ENCODE assay signal across 8 mouse cellular contexts in genomic region chr15:98567278-98568134, GRCm38 (mm10). TPM values are rescaled to one million over a fixed set of nuclear protein-coding genes. Genes with fewer than 3 reads are reported as not detected.
DNase-seq lines count a peak whose midpoint lies in the region; ATAC-seq and TF ChIP-seq lines count a peak whose summit lies in the region.

No protein-coding gene starts in this region.

- TF ChIP-seq CTCF in E14TG2a.4 (conservative IDR thresholded peaks at IDR 0.05; ENCODE audit: low read length), result no peak
- peak; percentile 24; the same call in 1 of the 2 replicates for TF ChIP-seq CTCF in heart, postnatal 0 days (IDR thresholded peaks at IDR 0.05; ENCODE audit: low read depth)
- no peak for TF ChIP-seq CTCF in testis, adult 2 months (IDR thresholded peaks at IDR 0.05; ENCODE audit: control insufficient read depth, insufficient read depth, insufficient replicate concordance, low read depth, low read length)

- H3K9ac ChIP-seq in forebrain, embryonic 12.5 days, result peak overlapping the region; percentile 90
- peak overlapping the region; percentile 83 for H3K9ac ChIP-seq in heart, postnatal 0 days (replicated peaks; ENCODE audit: low read depth, low read length)
- peak overlapping the region; percentile 96 for H3K9ac ChIP-seq in liver, embryonic 16.5 days (ENCODE audit: low read depth, low read length)
- H3K9ac ChIP-seq in neural tube, embryonic 13.5 days, result peak overlapping the region; percentile 88

- no peaks in the 10 kb centered on the region for H3K27me3 ChIP-seq in E14TG2a.4 (ENCODE audit: insufficient read depth, low read length)
- no peaks in the 10 kb centered on the region for H3K27me3 ChIP-seq in forebrain, embryonic 12.5 days
- no peaks in the 10 kb centered on the region for H3K27me3 ChIP-seq in heart, postnatal 0 days (ENCODE audit: control insufficient read depth, insufficient read depth, low read length)
- H3K27me3 ChIP-seq in liver, embryonic 16.5 days (ENCODE audit: control insufficient read depth, insufficient read depth, low read depth, low read length), result no peaks in the 10 kb centered on the region
- no peaks in the 10 kb centered on the region for H3K27me3 ChIP-seq in neural tube, embryonic 13.5 days
- no peaks in the 10 kb centered on the region for H3K27me3 ChIP-seq in testis, adult 2 months (ENCODE audit: control insufficient read depth, insufficient read depth, low read length)

- peak overlapping the region; percentile 90 for H3K4me2 ChIP-seq in forebrain, embryonic 12.5 days
- peak overlapping the region; percentile 95 for H3K4me2 ChIP-seq in heart, postnatal 0 days (ENCODE audit: low read depth, low read length)
- H3K4me2 ChIP-seq in liver, embryonic 16.5 days (ENCODE audit: low read depth, low read length), result peak overlapping the region; percentile 88
- H3K4me2 ChIP-seq in neural tube, embryonic 13.5 days, result peak overlapping the region; percentile 86

- peaks cover 44% of the 10 kb centered on the region for H3K36me3 ChIP-seq in E14TG2a.4 (ENCODE audit: insufficient read depth, low read length)
- peaks cover 15% of the 10 kb centered on the region for H3K36me3 ChIP-seq in forebrain, embryonic 12.5 days (replicated peaks)
- peaks cover 11% of the 10 kb centered on the region for H3K36me3 ChIP-seq in heart, postnatal 0 days (replicated peaks; ENCODE audit: control insufficient read depth, insufficient read depth, low read length)
- peaks cover 13% of the 10 kb centered on the region for H3K36me3 ChIP-seq in liver, embryonic 16.5 days (ENCODE audit: control insufficient read depth, insufficient read depth)
- peaks cover 13% of the 10 kb centered on the region for H3K36me3 ChIP-seq in neural tube, embryonic 13.5 days
- H3K36me3 ChIP-seq in testis, adult 2 months (ENCODE audit: control insufficient read depth, insufficient read depth, low read length), result no peaks in the 10 kb centered on the region; the same call in 1 of the 2 replicates

- peak; percentile 99 for DNase-seq in c-Kit-positive CD71-positive TER-119-positive erythroid progenitor cells, embryonic 14.5 days (ENCODE audit: low spot score)
- DNase-seq in heart, postnatal 0 days (ENCODE audit: low spot score), result peak; percentile 98
- peak; percentile 100 for DNase-seq in kidney, postnatal 4 days

- peak overlapping the region; percentile 93 for H3K27ac ChIP-seq in forebrain, embryonic 12.5 days
- peak overlapping the region; percentile 99 for H3K27ac ChIP-seq in heart, postnatal 0 days (ENCODE audit: low read depth)
- H3K27ac ChIP-seq in liver, embryonic 16.5 days (ENCODE audit: low read length), result peak overlapping the region; percentile 100
- peak overlapping the region; percentile 95 for H3K27ac ChIP-seq in neural tube, embryonic 13.5 days (replicated peaks)
- H3K27ac ChIP-seq in testis, adult 2 months (ENCODE audit: control insufficient read depth, insufficient read depth, low read depth, low read length), result peak overlapping the region; percentile 94

- under 1% methylated on average over 88 of the region's 88 CpGs for WGBS in forebrain, embryonic 12.5 days
- WGBS in heart, postnatal 0 days, result under 1% methylated on average over 88 of the region's 88 CpGs
- under 1% methylated on average over 88 of the region's 88 CpGs for WGBS in liver, embryonic 16.5 days (ENCODE audit: insufficient replicate concordance)
- WGBS in neural tube, embryonic 13.5 days, result under 1% methylated on average over 88 of the region's 88 CpGs

- peak; percentile 93 for TF ChIP-seq POLR2A in testis, adult 2 months (IDR thresholded peaks at IDR 0.05; ENCODE audit: control insufficient read depth, low read depth, low read length)

- H3K4me1 ChIP-seq in E14TG2a.4 (replicated peaks; ENCODE audit: low read depth, low read length), result peaks cover 55% of the 10 kb centered on the region
- peaks cover 33% of the 10 kb centered on the region for H3K4me1 ChIP-seq in forebrain, embryonic 12.5 days
- peaks cover 22% of the 10 kb centered on the region for H3K4me1 ChIP-seq in heart, postnatal 0 days (ENCODE audit: control insufficient read depth, insufficient read depth)
- H3K4me1 ChIP-seq in liver, embryonic 16.5 days (ENCODE audit: control insufficient read depth, low read depth, low read length), result peaks cover 31% of the 10 kb centered on the region
- H3K4me1 ChIP-seq in neural tube, embryonic 13.5 days (replicated peaks), result peaks cover 41% of the 10 kb centered on the region
- H3K4me1 ChIP-seq in testis, adult 2 months (ENCODE audit: control insufficient read depth, insufficient read depth, low read length), result peaks cover 8% of the 10 kb centered on the region

- peak; percentile 96 for ATAC-seq in forebrain, embryonic 12.5 days (ENCODE audit: low FRiP score)
- ATAC-seq in heart, postnatal 0 days (ENCODE audit: insufficient read depth, low read depth), result peak; percentile 95
- peak; percentile 94 for ATAC-seq in liver, embryonic 16.5 days (ENCODE audit: low read depth)
- peak; percentile 97 for ATAC-seq in neural tube, embryonic 13.5 days (ENCODE audit: low read depth)

- peak overlapping the region; percentile 97 for H3K4me3 ChIP-seq in E14TG2a.4 (replicated peaks; ENCODE audit: low read length)
- peak overlapping the region; percentile 92 for H3K4me3 ChIP-seq in forebrain, embryonic 12.5 days (replicated peaks)
- peak overlapping the region; percentile 80 for H3K4me3 ChIP-seq in heart, postnatal 0 days (ENCODE audit: low read depth, low read length)
- H3K4me3 ChIP-seq in liver, embryonic 16.5 days (ENCODE audit: low read depth, low read length), result peak overlapping the region; percentile 99
- peak overlapping the region; percentile 95 for H3K4me3 ChIP-seq in neural tube, embryonic 13.5 days
- H3K4me3 ChIP-seq in testis, adult 2 months (ENCODE audit: control insufficient read depth, low read depth, low read length), result peak overlapping the region; percentile 96

- H3K9me3 ChIP-seq in E14TG2a.4 (ENCODE audit: low read length), result no peaks in the 10 kb centered on the region
- H3K9me3 ChIP-seq in forebrain, embryonic 12.5 days, result no peaks in the 10 kb centered on the region
- H3K9me3 ChIP-seq in heart, postnatal 0 days (replicated peaks; ENCODE audit: control insufficient read depth, low read length), result no peaks in the 10 kb centered on the region
- no peaks in the 10 kb centered on the region for H3K9me3 ChIP-seq in liver, embryonic 16.5 days (replicated peaks; ENCODE audit: control insufficient read depth, low read length)
- H3K9me3 ChIP-seq in neural tube, embryonic 13.5 days, result no peaks in the 10 kb centered on the region

- TF ChIP-seq EP300 in heart, postnatal 0 days (IDR thresholded peaks at IDR 0.05; ENCODE audit: low read depth), result peak; percentile 98

RNA-seq across cellular contexts. Expression of gene Ccnt1, which starts 3.2 kb away (rescaled TPM):
- polyA plus RNA-seq in forebrain, embryonic 12.5 days (2016; fragmentation: Nextera tagmentation; extraction: Ambion mirVana), result 61.2 and 63.2 TPM in 2 replicates
- 20.0 and 32.8 TPM in 2 replicates for total RNA-seq in heart, postnatal 0 days (2014; rRNA removed; ENCODE audit: low replicate concordance)
- 21.4 and 22.3 TPM in 2 replicates for polyA plus RNA-seq in heart, postnatal 0 days (2015; fragmentation: Nextera tagmentation; extraction: Ambion mirVana)
- polyA plus RNA-seq in liver, embryonic 16.5 days (2015; fragmentation: Nextera tagmentation; extraction: Ambion mirVana), result 24.3 and 25.9 TPM in 2 replicates
- 68.7 and 76.3 TPM in 2 replicates for polyA plus RNA-seq in neural tube, embryonic 13.5 days (2015; fragmentation: Nextera tagmentation; extraction: Ambion mirVana)
- 11.4 and 15.1 TPM in 2 replicates for polyA plus RNA-seq in testis, adult 2 months (2012; rRNA removed)

RNA-seq across cellular contexts. Expression of gene 4930415O20Rik, which starts 3.3 kb away (rescaled TPM):
- not detected in 2 replicates for polyA plus RNA-seq in forebrain, embryonic 12.5 days (2016; fragmentation: Nextera tagmentation; extraction: Ambion mirVana)
- total RNA-seq in heart, postnatal 0 days (2014; rRNA removed; ENCODE audit: low replicate concordance), result not detected in 2 replicates
- 0.30 TPM in 1 of 2 replicates, not detected in the other for polyA plus RNA-seq in heart, postnatal 0 days (2015; fragmentation: Nextera tagmentation; extraction: Ambion mirVana)
- polyA plus RNA-seq in liver, embryonic 16.5 days (2015; fragmentation: Nextera tagmentation; extraction: Ambion mirVana), result not detected in 2 replicates
- polyA plus RNA-seq in neural tube, embryonic 13.5 days (2015; fragmentation: Nextera tagmentation; extraction: Ambion mirVana), result not detected in 2 replicates
- polyA plus RNA-seq in testis, adult 2 months (2012; rRNA removed), result 88.1 and 104 TPM in 2 replicates

RNA-seq across cellular contexts. Expression of gene Kansl2, which starts 33.4 kb away (rescaled TPM):
- polyA plus RNA-seq in forebrain, embryonic 12.5 days (2016; fragmentation: Nextera tagmentation; extraction: Ambion mirVana), result 178 and 183 TPM in 2 replicates
- 58.7 and 62.3 TPM in 2 replicates for total RNA-seq in heart, postnatal 0 days (2014; rRNA removed; ENCODE audit: low replicate concordance)
- polyA plus RNA-seq in heart, postnatal 0 days (2015; fragmentation: Nextera tagmentation; extraction: Ambion mirVana), result 60.7 and 73.1 TPM in 2 replicates
- 28.3 and 28.5 TPM in 2 replicates for polyA plus RNA-seq in liver, embryonic 16.5 days (2015; fragmentation: Nextera tagmentation; extraction: Ambion mirVana)
- polyA plus RNA-seq in neural tube, embryonic 13.5 days (2015; fragmentation: Nextera tagmentation; extraction: Ambion mirVana), result 132 and 147 TPM in 2 replicates
- 19.8 and 20.1 TPM in 2 replicates for polyA plus RNA-seq in testis, adult 2 months (2012; rRNA removed)

RNA-seq across cellular contexts. Expression of gene Adcy6, which starts 42.4 kb away (rescaled TPM):
- polyA plus RNA-seq in forebrain, embryonic 12.5 days (2016; fragmentation: Nextera tagmentation; extraction: Ambion mirVana), result 12.9 and 14.2 TPM in 2 replicates
- total RNA-seq in heart, postnatal 0 days (2014; rRNA removed; ENCODE audit: low replicate concordance), result 200 and 216 TPM in 2 replicates
- 29.2 and 33.5 TPM in 2 replicates for polyA plus RNA-seq in heart, postnatal 0 days (2015; fragmentation: Nextera tagmentation; extraction: Ambion mirVana)
- polyA plus RNA-seq in liver, embryonic 16.5 days (2015; fragmentation: Nextera tagmentation; extraction: Ambion mirVana), result 6.1 and 8.3 TPM in 2 replicates
- polyA plus RNA-seq in neural tube, embryonic 13.5 days (2015; fragmentation: Nextera tagmentation; extraction: Ambion mirVana), result 10.4 and 10.7 TPM in 2 replicates
- polyA plus RNA-seq in testis, adult 2 months (2012; rRNA removed), result 15.0 and 18.8 TPM in 2 replicates

Comparison
In these comparisons a context has a peak if more than half of its experiments do, and no peak if none do; other contexts are left out.
1. Peak in every context shown above with its lines: DNase-seq, ATAC-seq, H3K4me3 ChIP-seq and H3K27ac ChIP-seq.
2. RNA of gene 4930415O20Rik, which starts 3.3 kb away (polyA plus RNA-seq): 88.1 to 104 TPM in testis, adult 2 months; 0.30 TPM in heart, postnatal 0 days, not detected in forebrain, embryonic 12.5 days, not detected in neural tube, embryonic 13.5 days and not detected in liver, embryonic 16.5 days; every median in the first group is over 10 times any median in the second.